Mouse (Mus musculus) forebrain, embryonic 12.5 days (tissue): Measurements from ENCODE around the gene Tgm6. TPM values are rescaled to one million over a fixed set of nuclear protein-coding genes. Genes with fewer than 3 reads are reported as not detected.

Experiments used
- ATAC-seq: fragments of 200-750 bp; cut with Nextera tagmentation; 2 replicates; pipeline ENCODE4 v1.8.0; 2017; ENCODE audit warnings: moderate TSS enrichment; ENCODE audit not compliant: low FRiP score
- H3K27ac ChIP-seq: fragments of 300-500 bp; sonication (generic); 2 replicates; pipeline ENCODE4 v1.5.1; 2016; ENCODE audit warnings: mild to moderate bottlenecking
- H3K27me3 ChIP-seq: fragments of 300-500 bp; sonication (generic); 2 replicates; pipeline ENCODE4 v1.6.1; 2016; ENCODE audit warnings: mild to moderate bottlenecking
- H3K36me3 ChIP-seq: fragments of 300-500 bp; sonication (generic); replicated peaks from 2 replicates; pipeline ENCODE4 v1.6.1; 2016; ENCODE audit warnings: mild to moderate bottlenecking
- H3K4me1 ChIP-seq: fragments of 300-500 bp; sonication (generic); 2 replicates; pipeline ENCODE4 v1.6.1; 2016
- H3K4me2 ChIP-seq: fragments of 300-500 bp; sonication (generic); 2 replicates; pipeline ENCODE4 v1.6.1; 2016; ENCODE audit warnings: mild to moderate bottlenecking, moderate library complexity
- H3K4me3 ChIP-seq: fragments of 300-500 bp; sonication (generic); replicated peaks from 2 replicates; pipeline ENCODE4 v1.5.1; 2016; ENCODE audit warnings: mild to moderate bottlenecking
- H3K9ac ChIP-seq: fragments of 300-500 bp; sonication (generic); 2 replicates; pipeline ENCODE4 v1.6.1; 2016; ENCODE audit warnings: mild to moderate bottlenecking
- H3K9me3 ChIP-seq: fragments of 300-500 bp; sonication (generic); 2 replicates; pipeline ENCODE4 v1.6.1; 2016
- WGBS: fragments of 180-500 bp; shearing (Covaris S2); methylation state at CpG from one replicate; pipeline ENCODE4 v1.1.7; 2016; 5-methylcytosine and 5-hydroxymethylcytosine counted together
- polyA plus RNA-seq: library from polyadenylated mRNA; unstranded; fragments of >200 nt; fragmentation: Nextera tagmentation; extraction: Ambion mirVana; gene quantifications from 2 replicates; pipeline ENCODE4 v1.2.1, GENCODE M21; 2016

The Tgm6 gene
- 0.06 TPM in 2 replicates for polyA plus RNA-seq

DNA sequence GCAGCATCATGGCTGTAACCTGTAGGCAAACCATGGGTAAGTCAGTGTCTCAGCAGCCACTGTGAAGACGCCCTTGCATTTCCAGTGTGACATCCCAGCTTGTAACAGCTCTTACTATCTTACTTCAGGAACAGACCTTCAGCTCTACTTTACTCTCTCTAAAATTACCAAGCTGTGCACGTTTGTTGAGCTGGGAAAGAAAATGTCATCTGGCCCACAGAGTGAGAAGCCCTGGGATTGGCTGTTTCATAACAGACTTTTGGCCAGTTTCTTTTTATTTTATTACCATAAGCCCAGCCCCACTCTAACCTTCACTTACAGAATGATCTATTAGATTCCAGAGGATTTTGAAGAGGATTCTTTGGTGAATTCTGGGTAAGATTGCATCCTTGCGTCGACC, at the start of gene Tgm6:
TSS of gene Tgm6 (plus strand) at position 301 of the 400 bp plus-strand sequence.
- no peak within 1 kb of the TSS for H3K4me3 ChIP-seq
- WGBS: 78% methylated on average over 4 of the region's 4 CpGs
- no peak for ATAC-seq
- H3K4me1 ChIP-seq: peaks cover 9% of the 10 kb centered on the region
- H3K9me3 ChIP-seq: no peaks in the 10 kb centered on the region
- no peak within 1 kb of the TSS for H3K9ac ChIP-seq
- H3K4me2 ChIP-seq: no peak within 1 kb of the TSS
- no peaks in the 10 kb centered on the region for H3K27me3 ChIP-seq
- H3K36me3 ChIP-seq: no peaks in the 10 kb centered on the region
- H3K27ac ChIP-seq: no peak within 1 kb of the TSS

DNA sequence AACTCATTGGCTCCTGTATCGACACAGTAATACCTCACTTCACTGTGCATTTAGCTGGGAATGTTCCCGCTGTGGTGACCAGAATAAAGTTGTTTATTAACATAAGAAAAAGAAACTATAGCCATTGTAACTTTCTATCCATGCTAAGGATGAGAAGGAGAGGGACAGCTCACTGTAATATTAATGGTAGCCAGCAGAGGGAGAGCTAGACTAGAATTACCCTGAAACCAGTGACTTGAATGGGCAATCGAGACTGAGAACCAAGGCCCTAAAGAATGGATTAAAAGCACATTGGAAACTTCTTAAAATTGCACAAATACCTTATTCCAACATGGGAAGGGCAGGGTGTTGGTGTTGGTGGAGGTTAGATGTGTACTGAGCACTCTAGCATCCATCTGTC, 44.0 kb upstream of the Tgm6 start:
- H3K4me2 ChIP-seq: no peak overlapping the region
- no peaks in the 10 kb centered on the region for H3K9me3 ChIP-seq
- no peaks in the 10 kb centered on the region for H3K36me3 ChIP-seq
- no peak for ATAC-seq
- H3K4me3 ChIP-seq: no peak overlapping the region
- WGBS: 30% methylated on average over 3 of the region's 3 CpGs
- no peak overlapping the region for H3K9ac ChIP-seq
- H3K4me1 ChIP-seq: no peaks in the 10 kb centered on the region
- H3K27me3 ChIP-seq: no peaks in the 10 kb centered on the region
- no peak overlapping the region for H3K27ac ChIP-seq

- no peak for ATAC-seq
- Histone ChIP-seq H3K27ac (no peak overlapping the region), H3K9me3 (no peaks in the 10 kb centered on the region), H3K4me2 (no peak overlapping the region), H3K36me3 (no peaks in the 10 kb centered on the region), H3K9ac (no peak overlapping the region), H3K4me3 (no peak overlapping the region), H3K27me3 (no peaks in the 10 kb centered on the region), H3K4me1 (no peaks in the 10 kb centered on the region)
- 82% methylated on average over 2 of the region's 2 CpGs for WGBS
Observed at GRCm38 (mm10) chr2:130070396-130070795, 41.8 kb upstream of the Tgm6 start.

DNA sequence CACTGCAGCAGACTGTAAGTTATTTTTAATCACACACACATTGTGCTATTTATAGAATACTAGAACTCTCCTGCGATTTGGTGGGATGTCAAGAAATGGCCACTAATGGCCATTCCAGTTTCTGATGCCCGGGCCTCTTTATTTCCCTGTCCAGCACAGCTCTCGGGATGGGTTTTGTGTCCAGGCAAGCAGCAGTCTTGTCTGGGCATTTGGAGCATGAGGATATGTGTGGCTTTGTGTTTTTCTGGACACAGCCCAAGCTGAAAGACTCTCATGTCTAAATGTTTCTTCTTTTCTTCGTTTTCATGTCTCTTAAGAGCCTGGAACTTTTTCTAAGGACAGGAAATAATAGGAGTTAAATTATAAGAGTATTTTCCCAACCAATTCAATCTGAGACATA, 588 bp downstream of the Tgm6 start:
- no peak for ATAC-seq
- WGBS: 74% methylated on average over 4 of the region's 4 CpGs
- Histone ChIP-seq H3K9ac (no peak overlapping the region), H3K4me2 (no peak overlapping the region), H3K27ac (no peak overlapping the region), H3K9me3 (no peaks in the 10 kb centered on the region), H3K27me3 (no peaks in the 10 kb centered on the region), H3K4me1 (peaks cover 9% of the 10 kb centered on the region), H3K36me3 (no peaks in the 10 kb centered on the region), H3K4me3 (no peak overlapping the region)

DNA sequence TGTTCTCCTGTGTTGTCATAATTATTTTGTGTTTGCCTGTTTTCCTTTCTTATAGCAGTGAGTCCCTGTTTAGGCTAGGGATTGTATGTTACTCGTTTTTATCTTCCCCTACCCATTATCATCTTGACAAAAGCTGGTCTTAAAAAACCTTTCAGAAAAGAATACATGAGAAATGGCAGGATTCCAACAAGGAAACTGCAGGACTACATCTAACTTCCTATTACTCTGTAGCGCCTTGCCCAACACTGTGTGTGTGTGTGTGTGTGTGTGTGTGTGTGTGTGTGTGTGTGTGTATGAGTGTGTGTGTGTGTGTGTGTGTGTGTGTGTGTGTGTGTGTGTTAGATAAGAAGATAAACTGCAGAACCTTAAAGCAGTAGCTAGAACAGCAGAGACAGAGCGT, 1.2 kb downstream of the Tgm6 start:
- no peaks in the 10 kb centered on the region for H3K9me3 ChIP-seq
- WGBS: 37% methylated on average over 3 of the region's 3 CpGs
- H3K4me1 ChIP-seq: peaks cover 9% of the 10 kb centered on the region
- no peaks in the 10 kb centered on the region for H3K27me3 ChIP-seq
- no peak overlapping the region for H3K4me3 ChIP-seq
- no peak for ATAC-seq
- H3K27ac ChIP-seq: no peak overlapping the region
- H3K4me2 ChIP-seq: no peak overlapping the region
- no peaks in the 10 kb centered on the region for H3K36me3 ChIP-seq
- no peak overlapping the region for H3K9ac ChIP-seq

- Histone ChIP-seq H3K4me2 (no peak overlapping the region), H3K27me3 (no peaks in the 10 kb centered on the region), H3K36me3 (no peaks in the 10 kb centered on the region), H3K9ac (no peak overlapping the region), H3K27ac (no peak overlapping the region), H3K9me3 (no peaks in the 10 kb centered on the region), H3K4me1 (peaks cover 5% of the 10 kb centered on the region), H3K4me3 (no peak overlapping the region)
- ATAC-seq: no peak
- 75% methylated on average over 7 of the region's 7 CpGs for WGBS
Observed at GRCm38 (mm10) chr2:130118649-130119048, 6.4 kb downstream of the Tgm6 start.

DNA sequence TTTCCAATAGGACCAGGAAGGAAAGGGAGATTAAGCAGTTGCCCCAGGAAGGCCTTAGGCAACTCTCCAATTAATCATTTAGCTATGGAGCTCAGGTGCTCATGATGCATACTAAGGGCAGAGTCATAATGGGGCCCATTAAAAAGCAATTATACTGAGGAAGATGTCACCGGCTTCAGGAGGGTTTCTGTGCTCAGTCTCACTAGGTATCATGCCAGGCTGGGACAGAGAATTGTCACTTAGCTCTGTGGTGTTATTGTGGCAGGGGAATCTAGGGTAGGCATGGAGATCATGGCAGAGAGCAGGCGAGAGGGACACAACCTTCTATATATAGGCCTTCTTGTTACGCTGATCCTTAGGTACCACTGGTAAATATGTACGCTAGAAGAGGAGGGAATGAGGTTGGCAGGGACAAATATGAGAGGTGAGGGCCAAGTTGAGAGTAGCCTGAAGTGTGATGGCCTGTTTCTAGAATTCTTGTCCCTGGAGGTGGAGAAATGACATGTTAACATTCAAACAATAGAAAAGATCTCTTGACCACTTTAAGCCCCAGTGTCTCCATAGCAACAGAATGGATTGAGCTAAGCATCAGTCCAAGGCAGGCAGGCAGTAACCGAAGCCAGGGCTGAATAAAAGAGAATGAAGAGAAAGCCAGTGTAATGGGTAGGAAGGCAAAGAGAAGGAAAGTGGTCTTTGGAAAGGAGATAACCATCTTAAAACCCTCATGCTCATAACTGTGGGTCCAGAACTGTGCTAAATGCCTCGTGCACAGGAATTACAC, 13.3 kb downstream of the Tgm6 start:
- Histone ChIP-seq H3K4me2 (no peak overlapping the region), H3K4me3 (no peak overlapping the region), H3K4me1 (peaks cover 13% of the 10 kb centered on the region), H3K27me3 (peaks cover 2% of the 10 kb centered on the region; the same call in 1 of the 2 replicates), H3K27ac (no peak overlapping the region), H3K9ac (no peak overlapping the region), H3K36me3 (no peaks in the 10 kb centered on the region), H3K9me3 (no peaks in the 10 kb centered on the region)
- 59% methylated on average over 6 of the region's 6 CpGs for WGBS
- ATAC-seq: no peak

DNA sequence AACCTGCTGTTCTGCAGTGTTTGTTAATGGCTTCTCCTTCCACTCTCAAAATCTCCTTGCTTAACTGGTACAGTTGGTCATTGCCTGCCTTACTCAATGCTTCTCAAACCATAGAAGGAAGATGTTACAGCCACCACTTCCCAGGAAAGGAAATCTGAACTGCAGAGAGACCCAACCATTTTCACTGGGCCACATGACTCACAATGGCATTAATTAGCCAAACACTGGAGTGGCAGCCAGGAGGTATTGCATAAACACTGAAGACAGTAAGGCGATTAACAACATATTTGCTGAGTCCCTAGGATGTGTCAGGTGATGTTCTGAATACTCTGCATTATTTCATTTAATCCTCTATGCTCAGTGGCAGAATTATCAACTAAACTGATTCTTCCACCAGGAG, 13.9 kb downstream of the Tgm6 start:
- no peak overlapping the region for H3K4me3 ChIP-seq
- 68% methylated on average over 1 of the region's 1 CpGs for WGBS
- no peak overlapping the region for H3K4me2 ChIP-seq
- no peak for ATAC-seq
- no peak overlapping the region for H3K9ac ChIP-seq
- H3K27ac ChIP-seq: no peak overlapping the region
- no peaks in the 10 kb centered on the region for H3K36me3 ChIP-seq
- no peaks in the 10 kb centered on the region for H3K9me3 ChIP-seq
- peaks cover 2% of the 10 kb centered on the region; the same call in 1 of the 2 replicates for H3K27me3 ChIP-seq
- H3K4me1 ChIP-seq: peaks cover 13% of the 10 kb centered on the region

- H3K36me3 ChIP-seq: no peaks in the 10 kb centered on the region
- no peak for ATAC-seq
- WGBS: 79% methylated on average over 1 of the region's 1 CpGs
- H3K27ac ChIP-seq: no peak overlapping the region
- H3K9me3 ChIP-seq: no peaks in the 10 kb centered on the region
- H3K4me1 ChIP-seq: peaks cover 13% of the 10 kb centered on the region
- H3K4me3 ChIP-seq: no peak overlapping the region
- peaks cover 2% of the 10 kb centered on the region; the same call in 1 of the 2 replicates for H3K27me3 ChIP-seq
- no peak overlapping the region for H3K4me2 ChIP-seq
- H3K9ac ChIP-seq: no peak overlapping the region
Observed at GRCm38 (mm10) chr2:130129687-130130086, 17.5 kb downstream of the Tgm6 start.

DNA sequence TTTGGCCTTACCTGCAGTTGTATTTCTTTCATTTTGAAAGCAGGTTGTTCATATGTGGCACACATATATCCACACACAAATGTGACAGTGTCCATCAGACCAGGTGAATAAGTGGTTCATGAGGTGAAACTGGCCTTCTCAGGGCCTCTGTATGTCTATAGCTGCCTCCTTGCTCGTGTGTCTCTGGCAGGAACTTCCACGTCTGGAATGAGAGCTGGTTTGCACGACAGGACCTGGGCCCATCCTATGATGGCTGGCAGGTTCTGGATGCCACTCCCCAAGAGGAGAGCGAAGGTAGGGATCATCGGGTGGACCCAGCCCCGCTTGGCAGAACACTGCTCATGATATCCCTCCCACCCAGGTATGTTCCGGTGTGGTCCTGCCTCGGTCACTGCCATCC, 30.8 kb downstream of the Tgm6 start:
- Histone ChIP-seq H3K4me3 (no peak overlapping the region), H3K27me3 (no peaks in the 10 kb centered on the region), H3K4me1 (no peaks in the 10 kb centered on the region), H3K27ac (no peak overlapping the region), H3K36me3 (no peaks in the 10 kb centered on the region), H3K9me3 (no peaks in the 10 kb centered on the region), H3K9ac (no peak overlapping the region), H3K4me2 (no peak overlapping the region)
- no peak for ATAC-seq
- 90% methylated on average over 8 of the region's 8 CpGs for WGBS

- no peak for ATAC-seq
Observed at GRCm38 (mm10) chr2:130144703-130145324, 32.6 kb downstream of the Tgm6 start.

DNA sequence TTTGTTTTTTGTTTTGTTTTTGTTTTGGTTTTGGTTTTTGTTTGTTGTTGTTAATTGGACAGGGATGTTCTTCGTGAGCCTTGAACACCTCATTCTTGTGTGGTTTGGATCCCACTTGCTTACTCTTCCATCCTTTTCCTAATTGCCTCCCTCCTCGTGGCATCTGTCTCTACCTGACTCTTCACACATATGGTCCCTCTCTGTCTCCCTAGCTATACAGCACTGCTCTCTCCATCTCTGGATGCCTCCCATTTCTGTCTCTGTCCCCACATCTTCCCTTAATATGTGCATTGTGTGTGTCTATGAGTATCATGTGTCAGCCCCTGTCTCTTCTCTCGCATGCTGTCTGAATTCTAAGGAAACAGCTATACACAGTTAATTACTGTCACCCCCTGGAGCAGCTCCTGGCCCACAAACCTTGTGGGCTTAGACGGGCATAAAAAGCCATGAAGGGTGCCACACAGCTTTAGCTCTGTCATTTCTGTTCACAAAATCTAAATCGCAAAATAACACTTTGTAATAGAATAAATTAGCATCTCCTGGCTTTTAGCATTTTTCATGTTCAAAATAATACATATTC, 34.0 kb downstream of the Tgm6 start:
- Histone ChIP-seq H3K27me3 (no peaks in the 10 kb centered on the region), H3K9me3 (no peaks in the 10 kb centered on the region), H3K27ac (no peak overlapping the region), H3K4me3 (no peak overlapping the region), H3K9ac (no peak overlapping the region), H3K36me3 (no peaks in the 10 kb centered on the region), H3K4me1 (no peaks in the 10 kb centered on the region), H3K4me2 (no peak overlapping the region)
- WGBS: 73% methylated on average over 5 of the region's 5 CpGs
- ATAC-seq: no peak

More at GRCm38 (mm10) chr2:130144703-130145324, 32.6 kb downstream of the Tgm6 start:
- Histone ChIP-seq H3K4me3 (no peak overlapping the region), H3K9ac (no peak overlapping the region), H3K4me2 (no peak overlapping the region), H3K36me3 (no peaks in the 10 kb centered on the region), H3K9me3 (no peaks in the 10 kb centered on the region), H3K4me1 (no peaks in the 10 kb centered on the region), H3K27ac (no peak overlapping the region), H3K27me3 (no peaks in the 10 kb centered on the region)
- 87% methylated on average over 23 of the region's 23 CpGs for WGBS
